Mouse (Mus musculus) embryonic stem cell, embryonic (primary cell): ENCODE results near the gene Myl10.
"Not testable (repeated sequence)": the region's sequence is repeated elsewhere in the genome, so short reads cannot be mapped to it uniquely, and the experiment has no call there.

ENCODE experiments used
- CTCF ChIA-PET, 4 experiments: fragments of 300-600 bp in 2 of 4; fragments of 350-600 bp in 2 of 4; sonication (Branson Sonifier 250); formaldehyde crosslinking; loops; one replicate each; lab custom pipeline; 2022; ENCODE audit warnings: inconsistent platforms in 2 of 4; lab: Charles Lee
- POLR2A ChIA-PET, 4 experiments: fragments of 300-600 bp in 2 of 4; fragments of 350-600 bp in 2 of 4; sonication (Branson Sonifier 250); formaldehyde crosslinking; loops; one replicate each; lab custom pipeline; 2022; ENCODE audit warnings: antibody characterized with exemption in 4 of 4, inconsistent platforms in 1 of 4; lab: Charles Lee

Gene Myl10

GRCm38 (mm10) chr5:136692784-136693183 is at the start of gene Myl10:
Gene Myl10, plus strand, starts transcription at chr5:136693146.
- POLR2A ChIA-PET = interaction anchor here in 1 of 4 experiments (0.9 to 1.2 kb wide), 2 partner anchors 29 to 130 kb away, joined by 3 to 4 read pairs; no protein-coding TSS in a partner anchor
- CTCF ChIA-PET = interaction anchor here in 3 of 4 experiments (0.5 to 2.6 kb wide), 4 partner anchors 14 to 623 kb away, joined by 3 to 8 read pairs (median 4); no protein-coding TSS in a partner anchor

GRCm38 (mm10) chr5:136646731-136647328 is 46.1 kb upstream of the Myl10 start:
- POLR2A ChIA-PET = no interaction called here
- CTCF ChIA-PET = interaction anchor here in 2 of 4 experiments (0.6 to 1.9 kb wide), 2 partner anchors 23 to 52 kb away, joined by 4 to 5 read pairs; no protein-coding TSS in a partner anchor

DNA sequence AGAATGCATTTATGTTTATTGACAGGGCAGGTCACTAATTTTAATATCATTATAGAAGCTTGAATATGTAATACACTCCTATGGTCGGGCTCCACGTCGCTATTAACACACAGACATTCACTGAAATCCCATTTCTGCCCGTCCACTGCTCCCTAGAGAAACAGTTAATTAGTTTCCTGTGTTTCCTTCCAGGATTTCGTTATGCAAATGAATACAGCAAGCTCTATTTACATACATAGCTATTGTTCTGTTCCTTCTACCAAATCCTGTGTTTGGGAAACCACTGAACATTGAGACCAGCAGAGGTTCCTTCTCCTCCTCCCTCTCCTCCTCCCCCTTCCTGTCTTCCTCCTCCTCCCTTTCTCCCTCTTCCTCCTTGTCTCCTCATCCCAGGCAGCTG is 43.9 kb upstream of the Myl10 start:
- CTCF ChIA-PET = interaction anchor here in 3 of 4 experiments (0.6 to 1.4 kb wide), 3 partner anchors 65 to 138 kb away, joined by 3 to 6 read pairs (median 3); no protein-coding TSS in a partner anchor
- POLR2A ChIA-PET = interaction anchor here in 1 of 4 experiments (0.7 kb wide), 1 partner anchor 13 kb away, joined by 6 read pairs; no protein-coding TSS in a partner anchor

DNA sequence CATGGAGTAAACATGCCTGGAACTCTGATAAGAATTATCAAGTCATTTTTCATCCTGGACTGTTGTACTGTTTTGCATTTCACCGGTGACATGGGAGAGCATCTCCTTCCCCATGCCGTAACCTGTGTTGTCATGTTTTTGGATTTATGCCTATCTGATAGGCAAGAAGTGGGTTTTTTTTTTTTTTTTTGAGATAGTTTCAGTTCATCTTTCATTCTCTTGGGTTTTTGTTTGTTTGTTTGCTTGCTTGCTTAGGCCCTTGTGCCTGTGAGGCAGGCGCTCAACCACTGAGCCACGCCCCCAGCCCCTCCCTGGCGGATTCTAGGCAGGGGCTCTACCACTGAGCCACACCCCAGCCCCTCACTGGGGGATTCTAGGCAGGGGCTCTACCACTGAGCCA is 43.3 kb upstream of the Myl10 start:
- ChIA-PET CTCF (no interaction called here), POLR2A (no interaction called here)

DNA sequence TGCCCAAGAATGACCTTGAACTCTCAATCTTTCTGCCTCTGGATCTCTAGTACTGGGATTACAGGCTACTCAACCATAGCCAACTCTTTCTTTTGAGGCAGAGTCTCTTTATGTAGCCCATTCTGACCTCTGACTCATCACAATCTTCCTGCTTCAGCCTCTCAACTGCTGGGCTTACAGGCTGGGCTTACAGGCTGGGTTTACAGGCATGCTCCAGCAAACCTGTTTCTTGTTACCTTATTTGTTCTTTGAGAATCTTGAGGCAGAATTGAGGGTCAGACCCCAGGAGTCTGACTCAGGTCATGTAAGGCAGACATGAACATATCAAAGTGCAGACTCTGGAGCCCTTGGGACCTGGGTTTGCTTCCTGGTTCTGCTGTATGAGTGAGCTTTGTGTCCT is 38.5 kb upstream of the Myl10 start:
- ChIA-PET CTCF (interaction anchor here in 2 of 4 experiments (0.6 to 1.1 kb wide), 2 partner anchors 184 to 251 kb away, joined by 3 to 4 read pairs; no protein-coding TSS in a partner anchor), POLR2A (no interaction called here)

DNA sequence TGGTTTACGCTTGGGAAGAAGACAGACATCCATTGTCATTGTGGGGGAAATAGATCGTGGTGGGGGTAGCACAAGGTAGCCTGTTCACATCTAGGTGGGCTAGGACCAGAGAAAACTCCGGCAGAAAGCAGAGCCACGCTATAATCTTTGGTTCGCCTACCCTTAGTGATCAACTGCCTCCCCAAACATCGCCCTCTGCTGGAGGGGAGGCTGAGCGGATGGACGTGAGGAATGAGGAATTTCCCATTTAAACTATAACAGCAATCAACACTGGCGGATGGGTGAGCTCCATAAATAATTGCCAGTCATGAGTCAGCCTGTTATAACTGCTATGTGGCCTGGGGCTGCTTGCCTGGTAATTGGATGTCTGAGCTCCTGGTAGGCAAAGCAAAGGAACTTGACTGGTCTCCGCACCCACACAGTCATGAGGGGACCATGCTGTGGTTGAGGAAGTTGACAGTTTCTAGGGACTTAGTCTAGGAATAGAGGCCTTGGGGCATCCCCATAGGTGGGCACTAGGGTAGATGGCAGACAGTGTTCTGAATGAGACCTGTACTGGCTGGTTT is 36.0 kb upstream of the Myl10 start:
- CTCF ChIA-PET = interaction anchor here (0.5 to 1.7 kb wide), 25 partner anchors 16 to 1019 kb away, joined by 3 to 9 read pairs (median 4); partner anchors contain the start of gene Cux1 (in 1 of the 4)
- POLR2A ChIA-PET = interaction anchor here in 2 of 4 experiments (0.6 to 1.3 kb wide), 3 partner anchors 12 to 429 kb away, joined by 3 to 4 read pairs (median 3); no protein-coding TSS in a partner anchor

DNA sequence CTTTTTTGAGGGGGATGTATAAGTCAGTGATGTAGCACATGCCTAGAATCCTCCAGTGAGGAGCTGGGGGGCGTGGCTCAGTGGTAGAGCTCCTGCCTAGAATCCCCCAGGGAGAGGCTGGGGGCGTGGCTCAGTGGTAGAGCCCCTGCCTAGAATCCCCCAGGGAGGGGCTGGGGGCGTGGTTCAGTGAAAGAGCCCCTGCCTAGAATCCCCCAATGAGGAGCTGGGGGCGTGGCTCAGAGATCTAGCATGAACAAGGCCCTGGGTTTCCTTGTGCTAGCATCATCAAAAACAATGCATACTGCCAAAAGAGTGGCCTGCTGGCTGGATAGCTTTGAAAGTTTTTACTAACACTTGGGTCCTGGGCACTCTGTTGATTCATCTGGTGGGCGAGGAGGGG is 32.2 kb upstream of the Myl10 start:
- CTCF ChIA-PET = interaction anchor here in 1 of 4 experiments (0.6 to 1.2 kb wide), 2 partner anchors 17 to 408 kb away, joined by 3 read pairs; no protein-coding TSS in a partner anchor
- POLR2A ChIA-PET = not testable (repeated sequence)

GRCm38 (mm10) chr5:136662281-136662680 is 30.7 kb upstream of the Myl10 start:
- POLR2A ChIA-PET = interaction anchor here in 1 of 4 experiments (0.8 kb wide), 1 partner anchor 13 kb away, joined by 6 read pairs; no protein-coding TSS in a partner anchor
- CTCF ChIA-PET = interaction anchor here in 1 of 4 experiments (0.5 kb wide), 1 partner anchor 282 kb away, joined by 3 read pairs; no protein-coding TSS in a partner anchor

DNA sequence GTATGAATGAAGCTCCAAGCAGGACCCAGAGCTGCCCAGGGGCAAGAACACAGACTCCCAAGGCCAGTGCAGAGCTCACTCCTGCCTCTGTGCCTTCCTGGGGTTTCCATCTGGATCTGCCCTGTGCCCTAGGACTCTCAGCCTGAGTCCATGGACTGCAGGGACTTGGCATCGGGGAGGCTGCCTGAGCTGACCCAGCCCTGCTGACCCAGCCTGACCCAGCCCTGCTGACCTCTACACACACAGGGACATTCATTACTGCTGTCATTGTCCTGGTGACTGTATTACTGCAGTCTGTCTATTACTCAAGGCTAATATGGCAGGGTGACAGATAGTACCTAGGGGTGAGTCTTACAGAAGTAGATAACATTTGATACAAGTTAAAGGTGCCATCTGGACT is 30.1 kb upstream of the Myl10 start:
- CTCF ChIA-PET = interaction anchor here in 2 of 4 experiments (0.5 kb wide), 2 partner anchors 283 to 447 kb away, joined by 3 to 4 read pairs; no protein-coding TSS in a partner anchor
- POLR2A ChIA-PET = interaction anchor here in 1 of 4 experiments (0.8 kb wide), 1 partner anchor 14 kb away, joined by 6 read pairs; no protein-coding TSS in a partner anchor

DNA sequence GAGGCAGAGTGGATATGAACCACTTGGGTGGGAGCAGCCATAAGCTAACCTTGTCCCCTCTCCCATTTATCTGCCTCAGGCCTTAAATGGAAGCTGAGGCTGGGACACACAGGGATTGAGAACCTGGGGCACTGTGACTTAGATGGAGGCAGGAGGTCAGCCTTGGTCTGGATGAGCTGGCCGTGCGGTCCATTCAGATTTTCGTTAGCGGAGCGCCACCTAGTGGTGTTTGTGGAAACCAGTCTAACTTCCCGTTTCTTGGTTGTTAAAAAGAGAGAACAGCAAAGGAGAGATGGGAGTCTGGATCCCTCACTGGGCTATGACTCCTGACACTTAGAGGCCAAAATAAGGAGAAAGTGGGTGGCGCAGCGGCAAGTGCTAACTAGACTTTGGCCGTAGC is 28.4 kb upstream of the Myl10 start:
- ChIA-PET POLR2A (interaction anchor here in 2 of 4 experiments (0.6 to 1.1 kb wide), 3 partner anchors 29 to 395 kb away, joined by 3 to 6 read pairs (median 3); partner anchors contain the start of gene Myl10 (in 1 of the 2)), CTCF (interaction anchor here (0.5 to 1.8 kb wide), 40 partner anchors 14 to 1080 kb away, joined by 3 to 13 read pairs (median 4); no protein-coding TSS in a partner anchor)

DNA sequence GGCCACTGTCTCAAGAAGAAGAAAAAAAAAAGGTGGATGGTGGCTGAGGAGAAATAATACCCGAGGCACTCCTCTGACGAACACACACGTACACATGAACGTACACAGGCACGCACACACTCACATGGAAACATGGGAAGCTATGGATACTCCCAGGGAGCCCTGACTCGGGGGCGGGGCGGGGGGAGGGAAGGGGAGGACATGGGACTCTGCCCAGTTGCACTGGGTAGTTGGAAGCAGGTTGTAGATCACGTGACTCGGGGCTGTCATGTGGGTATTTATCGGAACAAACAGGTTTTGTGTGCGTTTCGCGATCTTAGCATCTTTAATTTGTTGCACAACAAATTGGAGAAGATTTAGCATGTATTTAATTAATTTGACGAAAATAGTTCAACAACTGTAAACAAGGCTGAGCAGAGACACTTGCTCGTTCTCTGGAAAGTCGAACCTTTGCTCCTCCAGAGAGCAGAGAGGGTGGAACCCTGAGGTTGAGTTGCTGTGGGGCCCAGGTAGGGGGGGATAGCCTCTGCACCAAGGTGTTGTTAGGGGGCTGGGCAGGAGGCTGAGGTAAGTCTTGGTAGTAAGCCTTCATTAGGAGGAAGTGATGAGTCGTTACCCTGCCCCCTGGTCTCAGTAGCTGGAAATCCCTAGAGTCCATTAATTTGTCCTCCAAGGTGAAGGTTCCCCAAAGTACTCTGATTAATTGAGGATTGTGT is 16.5 kb upstream of the Myl10 start:
- CTCF ChIA-PET = interaction anchor here in 2 of 4 experiments (0.6 kb wide), 2 partner anchors 20 to 784 kb away, joined by 5 read pairs; no protein-coding TSS in a partner anchor
- POLR2A ChIA-PET = interaction anchor here in 1 of 4 experiments (1.4 kb wide), 1 partner anchor 9 kb away, joined by 3 read pairs; no protein-coding TSS in a partner anchor

GRCm38 (mm10) chr5:136678840-136679348 is 14.1 kb upstream of the Myl10 start:
- POLR2A ChIA-PET = no interaction called here

GRCm38 (mm10) chr5:136686349-136686748 is 6.6 kb upstream of the Myl10 start:
- CTCF ChIA-PET = no interaction called here
- POLR2A ChIA-PET = interaction anchor here in 1 of 4 experiments (0.8 to 1.3 kb wide), 2 partner anchors 9 to 766 kb away, joined by 3 to 5 read pairs; no protein-coding TSS in a partner anchor

More at GRCm38 (mm10) chr5:136678840-136679348, 14.1 kb upstream of the Myl10 start:
- CTCF ChIA-PET = interaction anchor here (0.5 to 1.4 kb wide), 8 partner anchors 14 to 322 kb away, joined by 3 to 8 read pairs (median 4); no protein-coding TSS in a partner anchor

- ChIA-PET POLR2A (no interaction called here), CTCF (no interaction called here)
Measured at GRCm38 (mm10) chr5:136687561-136687960, 5.4 kb upstream of the Myl10 start.

DNA sequence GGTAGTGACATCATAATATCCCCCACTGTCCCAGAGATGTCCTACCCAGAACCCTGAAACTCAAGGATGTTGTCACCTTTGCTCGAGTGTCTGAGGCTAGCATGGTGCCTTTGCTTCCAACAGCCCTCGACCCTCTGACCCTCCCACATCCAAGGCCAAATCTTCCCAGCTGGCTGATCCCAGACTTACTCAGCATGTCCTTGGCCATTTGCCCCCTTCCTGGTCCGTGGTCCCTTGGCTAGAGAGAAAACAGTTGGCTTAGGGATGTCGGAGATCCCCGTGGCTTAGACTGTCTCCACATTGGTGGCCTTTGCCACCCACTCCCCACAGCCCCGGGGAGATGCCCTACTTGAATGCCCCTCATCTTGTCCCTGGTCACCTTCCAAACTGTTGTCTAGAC is 4.1 kb upstream of the Myl10 start:
- ChIA-PET POLR2A (interaction anchor here in 1 of 4 experiments (1.0 kb wide), 1 partner anchor 21 kb away, joined by 3 read pairs; no protein-coding TSS in a partner anchor), CTCF (interaction anchor here in 1 of 4 experiments (0.6 to 0.7 kb wide), 2 partner anchors 120 to 166 kb away, joined by 4 to 5 read pairs; no protein-coding TSS in a partner anchor)

DNA sequence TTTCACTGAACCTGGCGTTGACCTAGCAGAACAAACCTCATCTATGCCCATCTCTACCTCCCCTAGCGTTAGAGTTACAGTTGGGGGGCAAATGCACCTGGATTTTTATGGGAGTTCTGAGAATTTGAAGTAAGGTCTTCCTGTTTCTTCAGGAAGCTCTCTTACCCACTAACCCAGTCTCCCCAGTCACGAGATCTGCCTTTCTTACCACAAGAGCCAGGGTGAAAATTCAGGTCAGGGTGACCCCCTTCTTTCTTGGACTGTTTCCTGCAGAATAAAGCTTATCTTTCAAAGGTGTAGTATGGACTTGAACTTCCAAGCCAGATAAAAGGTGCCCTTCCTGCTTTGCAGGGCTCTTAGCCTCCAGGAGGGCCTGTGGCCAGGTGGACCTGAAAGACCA is 1.8 kb upstream of the Myl10 start:
- ChIA-PET POLR2A (interaction anchor here in 1 of 4 experiments (0.6 kb wide), 1 partner anchor 87 kb away, joined by 5 read pairs; no protein-coding TSS in a partner anchor), CTCF (no interaction called here)

GRCm38 (mm10) chr5:136693418-136693817 is 472 bp downstream of the Myl10 start:
- POLR2A ChIA-PET = interaction anchor here in 1 of 4 experiments (0.9 to 1.2 kb wide), 2 partner anchors 29 to 131 kb away, joined by 3 to 4 read pairs; no protein-coding TSS in a partner anchor
- CTCF ChIA-PET = interaction anchor here in 3 of 4 experiments (0.5 to 2.6 kb wide), 4 partner anchors 13 to 623 kb away, joined by 3 to 8 read pairs (median 4); no protein-coding TSS in a partner anchor
